9 mouse cellular contexts compared by ENCODE assay signal in the genomic region with DNA sequence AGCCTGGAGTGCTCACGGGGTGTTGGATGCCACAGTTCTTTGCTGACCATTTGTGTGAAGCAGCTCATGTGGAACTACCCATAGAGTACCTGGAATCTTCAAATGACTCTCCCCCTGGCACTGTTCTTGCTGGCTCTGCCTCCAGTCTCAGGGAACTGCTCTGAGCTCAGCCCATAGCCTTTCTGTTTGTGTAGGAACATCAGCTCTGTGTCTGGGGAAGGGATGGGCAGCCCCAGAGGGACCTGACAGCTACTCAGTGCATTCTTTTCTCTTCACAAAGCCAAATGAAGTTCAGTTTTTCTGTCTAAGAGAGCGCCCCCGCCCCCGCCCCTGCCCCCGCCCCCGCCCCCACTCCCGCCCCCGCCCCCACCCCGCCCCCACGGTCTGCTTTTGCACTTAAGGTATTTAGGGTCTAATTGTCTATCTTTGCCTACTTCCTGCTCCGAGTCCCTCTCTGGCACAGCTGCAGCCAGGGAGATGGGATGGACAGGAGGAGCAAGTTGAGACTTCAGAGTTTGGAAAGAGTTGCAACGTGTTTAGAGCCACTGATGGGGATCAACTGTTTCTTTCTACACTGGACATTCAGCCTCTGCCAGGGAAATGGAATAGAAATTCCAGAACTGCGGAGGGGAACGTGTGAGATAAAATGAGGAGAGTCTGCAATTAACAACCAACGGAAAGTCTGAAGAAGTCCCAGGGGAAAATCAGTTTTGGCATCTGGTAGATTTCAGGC.
DNase-seq lines count a peak whose midpoint lies in the region; ATAC-seq and TF ChIP-seq lines count a peak whose summit lies in the region.
"Had no signal": no experiment of that assay in that cellular context is flagged by ENCODE, and none has a peak within 500 bp of the region (broad histone marks: within the 10 kb centered on the region; RNA-seq: fewer than 3 reads in every experiment).

No protein-coding gene starts in this region.

- H3K4me2 ChIP-seq in lung, embryonic 15.5 days, result peak overlapping the region; percentile 33; the same call in 1 of the 2 replicates
- 0 out of 2 replicates have a peak overlapping the region, but pooled peaks have one; percentile 11 for H3K4me2 ChIP-seq in limb, embryonic 14.5 days (replicated peaks; ENCODE audit: low read depth, low read length, severe bottlenecking)

- H3K36me3 ChIP-seq in lung, embryonic 15.5 days, result no peaks in the 10 kb centered on the region
- no peaks in the 10 kb centered on the region for H3K36me3 ChIP-seq in embryonic facial prominence, embryonic 10.5 days (replicated peaks)
- H3K36me3 ChIP-seq in limb, embryonic 14.5 days (ENCODE audit: control insufficient read depth, insufficient read depth, low read length), result no peaks in the 10 kb centered on the region

- no peaks in the 10 kb centered on the region for H3K9me3 ChIP-seq in lung, embryonic 15.5 days
- peaks cover 5% of the 10 kb centered on the region; the same call in 1 of the 2 replicates for H3K9me3 ChIP-seq in embryonic facial prominence, embryonic 10.5 days
- peaks cover 6% of the 10 kb centered on the region; the same call in 1 of the 2 replicates for H3K9me3 ChIP-seq in limb, embryonic 14.5 days (ENCODE audit: control insufficient read depth, low read length)

- no peak overlapping the region for H3K9ac ChIP-seq in lung, embryonic 15.5 days
- no peak overlapping the region for H3K9ac ChIP-seq in limb, embryonic 14.5 days (ENCODE audit: low read depth, low read length, severe bottlenecking)

- peaks cover 11% of the 10 kb centered on the region for H3K4me1 ChIP-seq in lung, embryonic 15.5 days
- H3K4me1 ChIP-seq in lung, adult 2 months (ENCODE audit: control insufficient read depth, insufficient read depth, low read length), result no peaks in the 10 kb centered on the region
- H3K4me1 ChIP-seq in embryonic facial prominence, embryonic 10.5 days, result peaks cover 22% of the 10 kb centered on the region
- H3K4me1 ChIP-seq in limb, embryonic 14.5 days (ENCODE audit: control insufficient read depth, insufficient read depth, low read length), result peaks cover 17% of the 10 kb centered on the region

- no peak for TF ChIP-seq CTCF in lung, adult 2 months (IDR thresholded peaks at IDR 0.05; ENCODE audit: insufficient read depth, low read length)

- WGBS in lung, embryonic 15.5 days, result 29% methylated on average over 15 of the region's 15 CpGs
- 38% methylated on average over 15 of the region's 15 CpGs for WGBS in lung, adult 2 months
- WGBS in embryonic facial prominence, embryonic 10.5 days, result 21% methylated on average over 15 of the region's 15 CpGs
- WGBS in limb, embryonic 14.5 days, result 16% methylated on average over 13 of the region's 15 CpGs

- H3K27me3 ChIP-seq in lung, embryonic 15.5 days, result no peaks in the 10 kb centered on the region
- H3K27me3 ChIP-seq in embryonic facial prominence, embryonic 10.5 days (replicated peaks; ENCODE audit: low read depth, poor library complexity, severe bottlenecking), result peaks cover 8% of the 10 kb centered on the region
- H3K27me3 ChIP-seq in limb, embryonic 14.5 days (ENCODE audit: control insufficient read depth, insufficient read depth, low read length), result no peaks in the 10 kb centered on the region

- H3K4me3 ChIP-seq in lung, embryonic 15.5 days, result no peak overlapping the region
- no peak overlapping the region for H3K4me3 ChIP-seq in lung, adult 2 months (replicated peaks; ENCODE audit: extremely low read depth, low read depth, low read length)
- peak overlapping the region; percentile 13; the same call in 1 of the 2 replicates for H3K4me3 ChIP-seq in embryonic facial prominence, embryonic 10.5 days
- H3K4me3 ChIP-seq in limb, embryonic 14.5 days (replicated peaks; ENCODE audit: low read length), result no peak overlapping the region

- DNase-seq in lung, adult 2 months, result no peak
- DNase-seq in embryonic facial prominence, embryonic 10.5 days (ENCODE audit: low spot score), result no peak
- peak; percentile 28 for DNase-seq in heart, adult 9 months (ENCODE audit: low spot score in 2 of 2)
- DNase-seq in limb, embryonic 14.5 days (ENCODE audit: low spot score), result no peak
- DNase-seq in frontal cortex, adult 2 months (ENCODE audit: extremely low spot score in 1 of 2, low spot score in 1 of 2), result no peak
- DNase-seq in frontal cortex, postnatal 14 days (ENCODE audit: low spot score in 2 of 2), result no peak
- DNase-seq: adrenal gland, postnatal 36 days; cerebellum, postnatal 25 days had no signal

- no peak for ATAC-seq in lung, embryonic 15.5 days (ENCODE audit: borderline replicate concordance, extremely low read depth, low FRiP score, low TSS enrichment)
- ATAC-seq in limb, embryonic 14.5 days (ENCODE audit: low FRiP score, low read depth), result peak; percentile 32; the same call in 1 of the 2 replicates

- no peak for TF ChIP-seq POLR2A in lung, adult 2 months (IDR thresholded peaks at IDR 0.05; ENCODE audit: borderline replicate concordance, extremely low read depth, low read depth, low read length)
- TF ChIP-seq POLR2A in limb, embryonic 14.5 days (IDR thresholded peaks at IDR 0.05; ENCODE audit: borderline replicate concordance, extremely low read depth, insufficient read depth, insufficient read length), result no peak

- H3K27ac ChIP-seq in lung, embryonic 15.5 days, result peak overlapping the region; percentile 41
- H3K27ac ChIP-seq in embryonic facial prominence, embryonic 10.5 days (replicated peaks), result peak overlapping the region; percentile 48
- H3K27ac ChIP-seq in limb, embryonic 14.5 days (replicated peaks; ENCODE audit: low read depth, low read length), result 0 out of 2 replicates have a peak overlapping the region, but pooled peaks have one; percentile 19

Comparison
In these comparisons a context has a peak if more than half of its experiments do, and no peak if none do; other contexts are left out.
1. DNase-seq: peak in heart, adult 9 months (2 of 2); none in lung, adult 2 months (single experiment), embryonic facial prominence, embryonic 10.5 days (single experiment), limb, embryonic 14.5 days (single experiment), frontal cortex, adult 2 months (0 of 2) and frontal cortex, postnatal 14 days (0 of 2).
2. Peak in every context shown above with its lines, with median percentiles within 50 percentile points of each other: H3K27ac ChIP-seq.